Mouse (Mus musculus) heart, embryonic 14.5 days (tissue): ENCODE data around the gene Tmem256. TPM values are rescaled to one million over a fixed set of nuclear protein-coding genes. Genes with fewer than 3 reads are reported as not detected.

Experiments used
- ATAC-seq: fragments of 200-750 bp; cut with Nextera tagmentation; 2 replicates; pipeline ENCODE4 v1.8.0; 2017; ENCODE audit warnings: low read depth, moderate TSS enrichment; ENCODE audit not compliant: insufficient number of reproducible peaks, insufficient read depth, low FRiP score
- H3K27ac ChIP-seq, 2 experiments: fragments of 200-500 bp in 1 of 2; fragments of 300-500 bp in 1 of 2; sonication (generic) in 1 of 2; replicated peaks in 1 of 2; 2 replicates each; pipeline ENCODE4 v1.5.1; 2012 to 2014; ENCODE audit warnings: low read depth in 2 of 2, low read length in 2 of 2, control low read depth in 1 of 2, mild to moderate bottlenecking in 1 of 2, mixed read lengths in 1 of 2; ENCODE audit not compliant: control insufficient read depth in 1 of 2, insufficient read depth in 1 of 2
- H3K27me3 ChIP-seq: fragments of 300-500 bp; sonication (generic); 2 replicates; pipeline ENCODE4 v1.6.1; 2014; ENCODE audit warnings: mild to moderate bottlenecking, low read length, control low read depth; ENCODE audit not compliant: control insufficient read depth, insufficient read depth
- H3K36me3 ChIP-seq: fragments of 300-500 bp; sonication (generic); 2 replicates; pipeline ENCODE4 v1.6.1; 2014; ENCODE audit warnings: mild to moderate bottlenecking, control low read depth, low read length, mixed read lengths; ENCODE audit not compliant: control insufficient read depth, insufficient read depth
- H3K4me1 ChIP-seq, 2 experiments: fragments of 200-500 bp in 1 of 2; fragments of 300-500 bp in 1 of 2; sonication (generic) in 1 of 2; 2 replicates each; pipeline ENCODE4 v1.6.1; 2012 to 2014; ENCODE audit warnings: low read length in 2 of 2, control low read depth in 1 of 2, mixed read lengths in 1 of 2; ENCODE audit not compliant: control insufficient read depth in 2 of 2, insufficient read depth in 2 of 2
- H3K4me2 ChIP-seq: fragments of 300-500 bp; sonication (generic); 2 replicates; pipeline ENCODE4 v1.6.1; 2014; ENCODE audit warnings: mild to moderate bottlenecking, low read length
- H3K4me3 ChIP-seq, 2 experiments: fragments of 200-500 bp in 1 of 2; fragments of 300-500 bp in 1 of 2; sonication (generic) in 1 of 2; 2 replicates each; pipeline ENCODE4 v1.5.1; 2012 to 2014; ENCODE audit warnings: low read length in 2 of 2, mild to moderate bottlenecking in 2 of 2, control low read depth in 1 of 2, low read depth in 1 of 2, moderate library complexity in 1 of 2; ENCODE audit not compliant: control insufficient read depth in 1 of 2, insufficient read depth in 1 of 2
- H3K9ac ChIP-seq: fragments of 300-500 bp; sonication (generic); 2 replicates; pipeline ENCODE4 v1.6.1; 2014; ENCODE audit warnings: mild to moderate bottlenecking, low read length
- H3K9me3 ChIP-seq: fragments of 300-500 bp; sonication (generic); 2 replicates; pipeline ENCODE4 v1.6.1; 2016; ENCODE audit warnings: low read length, control low read depth; ENCODE audit not compliant: control insufficient read depth
- WGBS: fragments of 180-500 bp; shearing (Covaris S2); extraction: QIAGEN DNeasy Blood & Tissue Kit; methylation state at CpG from one replicate; pipeline ENCODE4 v1.1.7; 2014; 5-methylcytosine and 5-hydroxymethylcytosine counted together
- polyA plus RNA-seq: library from polyadenylated mRNA; unstranded; fragments of >200 nt; fragmentation: Nextera tagmentation; extraction: Ambion mirVana; gene quantifications from 2 replicates; pipeline ENCODE4 v1.2.1, GENCODE M21; 2014

The Tmem256 gene
- polyA plus RNA-seq, 1 experiment from 2014 or later: 379 TPM

- H3K4me3 ChIP-seq: peak overlapping the region; percentile 57 to 84
- H3K27ac ChIP-seq: peak overlapping the region; percentile 23 to 95; a peak in 3 of 4 replicates
- no peaks in the 10 kb centered on the region for H3K27me3 ChIP-seq
- no peaks in the 10 kb centered on the region for H3K9me3 ChIP-seq
- H3K9ac ChIP-seq: peak overlapping the region; percentile 95
- H3K4me2 ChIP-seq: peak overlapping the region; percentile 89
- WGBS: 11% methylated on average over 37 of the region's 37 CpGs
- H3K4me1 ChIP-seq: peaks cover 14 to 19% of the 10 kb centered on the region in 2 experiments
- ATAC-seq: peak; percentile 24
- H3K36me3 ChIP-seq: peaks cover 42% of the 10 kb centered on the region
Observed at GRCm38 (mm10) chr11:69846738-69847688, 8.7 kb downstream of the Tmem256 start.

GRCm38 (mm10) chr11:69848021-69848420 is 9.7 kb downstream of the Tmem256 start:
- 94% methylated on average over 6 of the region's 6 CpGs for WGBS
- Histone ChIP-seq H3K36me3 (peaks cover 42% of the 10 kb centered on the region), H3K27ac (no peak overlapping the region), H3K4me3 (peak overlapping the region in 1 of 2 experiments; percentile 84; a peak in 1 of 4 replicates), H3K4me2 (peak overlapping the region; percentile 89), H3K9ac (no peak overlapping the region), H3K4me1 (peaks cover 14 to 19% of the 10 kb centered on the region in 2 experiments), H3K9me3 (no peaks in the 10 kb centered on the region), H3K27me3 (no peaks in the 10 kb centered on the region)
- ATAC-seq: no peak

GRCm38 (mm10) chr11:69849128-69849527 is 10.8 kb downstream of the Tmem256 start:
- ATAC-seq: no peak
- WGBS: 73% methylated on average over 9 of the region's 9 CpGs
- peaks cover 14 to 23% of the 10 kb centered on the region in 2 experiments for H3K4me1 ChIP-seq
- peaks cover 42% of the 10 kb centered on the region for H3K36me3 ChIP-seq
- H3K4me2 ChIP-seq: no peak overlapping the region
- H3K27me3 ChIP-seq: no peaks in the 10 kb centered on the region
- peak overlapping the region; percentile 12 to 30; a peak in 2 of 4 replicates for H3K27ac ChIP-seq
- H3K4me3 ChIP-seq: no peak overlapping the region
- H3K9me3 ChIP-seq: no peaks in the 10 kb centered on the region
- H3K9ac ChIP-seq: no peak overlapping the region

GRCm38 (mm10) chr11:69849884-69850283 is 11.6 kb downstream of the Tmem256 start:
- Histone ChIP-seq H3K27me3 (no peaks in the 10 kb centered on the region), H3K9me3 (no peaks in the 10 kb centered on the region), H3K27ac (0 out of 4 replicates have a peak overlapping the region, but pooled peaks of 1 of the 2 experiments have one; percentile 24), H3K36me3 (peaks cover 42% of the 10 kb centered on the region), H3K4me1 (peaks cover 16 to 23% of the 10 kb centered on the region in 2 experiments), H3K4me2 (no peak overlapping the region), H3K4me3 (no peak overlapping the region), H3K9ac (no peak overlapping the region)
- no peak for ATAC-seq
- 93% methylated on average over 15 of the region's 15 CpGs for WGBS

GRCm38 (mm10) chr11:69850754-69851153 is 12.4 kb downstream of the Tmem256 start:
- 74% methylated on average over 8 of the region's 8 CpGs for WGBS
- H3K4me3 ChIP-seq: no peak overlapping the region
- H3K9me3 ChIP-seq: no peaks in the 10 kb centered on the region
- no peak for ATAC-seq
- no peak overlapping the region for H3K27ac ChIP-seq
- no peak overlapping the region for H3K4me2 ChIP-seq
- no peak overlapping the region for H3K9ac ChIP-seq
- H3K27me3 ChIP-seq: no peaks in the 10 kb centered on the region
- H3K36me3 ChIP-seq: peaks cover 42% of the 10 kb centered on the region
- peaks cover 15 to 18% of the 10 kb centered on the region in 2 experiments for H3K4me1 ChIP-seq

GRCm38 (mm10) chr11:69853994-69854393 is 15.7 kb downstream of the Tmem256 start:
- Histone ChIP-seq H3K27ac (no peak overlapping the region), H3K4me3 (no peak overlapping the region), H3K9me3 (no peaks in the 10 kb centered on the region), H3K36me3 (peaks cover 29% of the 10 kb centered on the region), H3K27me3 (peaks cover 16% of the 10 kb centered on the region), H3K4me1 (peaks cover 4 to 6% of the 10 kb centered on the region in 2 experiments; a peak in 2 of 4 replicates), H3K9ac (no peak overlapping the region), H3K4me2 (no peak overlapping the region)
- WGBS: 27% methylated on average over 7 of the region's 7 CpGs
- ATAC-seq: 0 out of 2 replicates have a peak, but pooled peaks have one; percentile 9

- H3K9ac ChIP-seq: no peak overlapping the region
- peaks cover 17% of the 10 kb centered on the region for H3K27me3 ChIP-seq
- no peak overlapping the region for H3K27ac ChIP-seq
- H3K36me3 ChIP-seq: peaks cover 22% of the 10 kb centered on the region
- no peak for ATAC-seq
- no peaks in the 10 kb centered on the region for H3K9me3 ChIP-seq
- no peak overlapping the region for H3K4me3 ChIP-seq
- H3K4me2 ChIP-seq: no peak overlapping the region
- H3K4me1 ChIP-seq: peaks cover 4 to 6% of the 10 kb centered on the region in 2 experiments; a peak in 2 of 4 replicates
- 74% methylated on average over 10 of the region's 10 CpGs for WGBS
Observed at GRCm38 (mm10) chr11:69854680-69855079, 16.4 kb downstream of the Tmem256 start.
